Mouse (Mus musculus) megakaryocyte, adult 5-6 weeks (primary cell): ENCODE measurements around the gene St6galnac6. TPM values are rescaled to one million over a fixed set of nuclear protein-coding genes. Genes with fewer than 3 reads are reported as not detected.

ENCODE experiments used
- ATAC-seq: 2 replicates; pipeline ENCODE4 v1.8.0; 2016; ENCODE audit warnings: mild to moderate bottlenecking, inconsistent platforms; ENCODE audit not compliant: poor library complexity, severe bottlenecking
- total RNA-seq, 2 experiments: library from RNA; stranded (forward) in 1 of 2; stranded (reverse) in 1 of 2; fragments of 153-499, 151-499 nt in 1 of 2; fragments of 221-1000, 200-1000 nt in 1 of 2; gene quantifications; 2 replicates each; pipeline versions ENCODE4 v1.2.3 to v1.2.4; 2015 to 2017

Gene St6galnac6
- total RNA-seq, 2 experiments from 2014 or later: 8.6 to 13.3 TPM

GRCm38 (mm10) chr2:32665853-32666252 is 66.3 kb downstream of the St6galnac6 start:
- ATAC-seq: no peak

DNA sequence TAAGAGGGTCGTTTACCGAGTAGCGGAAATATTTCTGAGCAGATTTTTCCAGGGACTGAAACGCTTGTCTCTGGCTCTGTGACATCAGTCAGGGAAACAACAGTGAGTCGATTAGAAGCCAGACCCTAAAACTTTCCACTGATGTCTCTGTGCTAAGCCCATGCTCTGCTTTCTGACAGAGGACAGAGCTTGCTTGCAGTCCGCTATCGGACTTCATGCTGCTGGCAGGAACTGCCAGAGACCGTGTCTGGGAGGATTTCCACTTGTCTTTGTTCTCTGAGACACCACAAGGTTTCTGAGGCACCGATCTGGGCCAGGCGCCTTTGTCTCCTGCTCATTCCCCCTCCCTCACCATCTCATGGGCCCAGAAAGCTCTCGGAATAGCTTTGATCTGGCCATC is 68.3 kb downstream of the St6galnac6 start:
- ATAC-seq: no peak

GRCm38 (mm10) chr2:32668176-32668575 is 68.7 kb downstream of the St6galnac6 start:
- ATAC-seq: no peak

DNA sequence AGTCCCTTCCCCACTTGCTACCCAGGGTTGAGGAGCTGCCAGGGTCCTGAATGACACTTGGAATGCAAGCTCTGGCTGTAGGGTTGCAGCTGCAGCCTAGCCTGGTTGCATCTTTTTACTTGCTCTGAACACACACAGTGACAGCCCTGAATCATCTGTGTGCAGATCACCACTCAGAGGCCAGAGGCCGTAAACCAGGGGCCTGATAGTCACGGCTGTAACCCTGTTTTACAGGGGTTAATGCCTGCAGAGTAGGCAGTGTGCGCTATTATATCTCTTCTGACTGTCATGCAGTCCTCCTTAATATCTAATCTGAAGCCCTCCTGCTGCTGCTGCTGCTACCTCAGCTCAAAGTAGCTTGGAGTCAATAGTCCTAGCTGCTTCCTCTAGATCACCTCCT is 70.4 kb downstream of the St6galnac6 start:
- no peak for ATAC-seq

Other genes starting within 250 kb of the St6galnac6 start
- 56.3 and 67.0 TPM in 2 replicates for gene Ciz1, start 247.4 kb upstream of the St6galnac6 start, total RNA-seq (2015)
- gene Ciz1, start 247.4 kb upstream of the St6galnac6 start, total RNA-seq (2017): 66.2 and 81.0 TPM in 2 replicates
- 0.47 TPM in 1 of 2 replicates, not detected in the other for gene Dnm1, start 246.4 kb upstream of the St6galnac6 start, total RNA-seq (2015)
- gene Dnm1, start 246.4 kb upstream of the St6galnac6 start, total RNA-seq (2017): not detected in 2 replicates
- gene 1110008P14Rik, start 217.8 kb upstream of the St6galnac6 start, total RNA-seq (2015): 30.4 and 38.4 TPM in 2 replicates
- 29.1 and 32.3 TPM in 2 replicates for gene 1110008P14Rik, start 217.8 kb upstream of the St6galnac6 start, total RNA-seq (2017)
- 3,591 and 4,679 TPM in 2 replicates for gene Lcn2, start 211.5 kb upstream of the St6galnac6 start, total RNA-seq (2015)
- 682 and 1,100 TPM in 2 replicates for gene Lcn2, start 211.5 kb upstream of the St6galnac6 start, total RNA-seq (2017)
- 5.0 and 6.7 TPM in 2 replicates for gene Ptges2, start 203.8 kb upstream of the St6galnac6 start, total RNA-seq (2015)
- 7.2 and 8.8 TPM in 2 replicates for gene Ptges2, start 203.8 kb upstream of the St6galnac6 start, total RNA-seq (2017)
- 2.9 and 3.5 TPM in 2 replicates for gene Naif1, start 149.3 kb upstream of the St6galnac6 start, total RNA-seq (2015)
- 3.2 and 3.9 TPM in 2 replicates for gene Naif1, start 149.3 kb upstream of the St6galnac6 start, total RNA-seq (2017)
- 4.6 and 6.9 TPM in 2 replicates for gene Slc25a25, start 148.3 kb upstream of the St6galnac6 start, total RNA-seq (2015)
- gene Slc25a25, start 148.3 kb upstream of the St6galnac6 start, total RNA-seq (2017): 8.4 and 10.7 TPM in 2 replicates
- gene Fam102a, start 64.4 kb upstream of the St6galnac6 start, total RNA-seq (2015): 6.5 and 6.6 TPM in 2 replicates
- 4.6 and 4.8 TPM in 2 replicates for gene Fam102a, start 64.4 kb upstream of the St6galnac6 start, total RNA-seq (2017)
- 82.8 and 91.7 TPM in 2 replicates for gene Dpm2, start 28.9 kb upstream of the St6galnac6 start, total RNA-seq (2015)
- gene Dpm2, start 28.9 kb upstream of the St6galnac6 start, total RNA-seq (2017): 32.0 and 35.3 TPM in 2 replicates
- 0.31 TPM in 1 of 2 replicates, not detected in the other for gene Pip5kl1, start 24.9 kb upstream of the St6galnac6 start, total RNA-seq (2015)
- not detected in 2 replicates for gene Pip5kl1, start 24.9 kb upstream of the St6galnac6 start, total RNA-seq (2017)
- not detected in 2 replicates for gene 9430097D07Rik, start 24.0 kb upstream of the St6galnac6 start, total RNA-seq (2015)
- gene 9430097D07Rik, start 24.0 kb upstream of the St6galnac6 start, total RNA-seq (2017): not detected in 2 replicates
- gene St6galnac4, start 12.6 kb upstream of the St6galnac6 start, total RNA-seq (2015): 5.8 and 9.2 TPM in 2 replicates
- gene St6galnac4, start 12.6 kb upstream of the St6galnac6 start, total RNA-seq (2017): 8.6 and 12.1 TPM in 2 replicates
- gene Ak1, start 22.0 kb downstream of the St6galnac6 start, total RNA-seq (2015): not detected in 2 replicates
- not detected in 2 replicates for gene Ak1, start 22.0 kb downstream of the St6galnac6 start, total RNA-seq (2017)
- 6.3 and 7.9 TPM in 2 replicates for gene Eng, start 46.9 kb downstream of the St6galnac6 start, total RNA-seq (2015)
- 2.0 and 2.2 TPM in 2 replicates for gene Eng, start 46.9 kb downstream of the St6galnac6 start, total RNA-seq (2017)
- 0.91 and 4.6 TPM in 2 replicates for gene Fpgs, start 104.4 kb downstream of the St6galnac6 start, total RNA-seq (2015)
- 2.6 and 3.0 TPM in 2 replicates for gene Fpgs, start 104.4 kb downstream of the St6galnac6 start, total RNA-seq (2017)
- gene Cdk9, start 113.4 kb downstream of the St6galnac6 start, total RNA-seq (2015): 82.1 and 84.4 TPM in 2 replicates
- gene Cdk9, start 113.4 kb downstream of the St6galnac6 start, total RNA-seq (2017): 73.9 and 79.2 TPM in 2 replicates
- 49.8 and 56.2 TPM in 2 replicates for gene Sh2d3c, start 121.3 kb downstream of the St6galnac6 start, total RNA-seq (2015)
- 30.1 and 38.2 TPM in 2 replicates for gene Sh2d3c, start 121.3 kb downstream of the St6galnac6 start, total RNA-seq (2017)
- not detected in 2 replicates for gene 6330409D20Rik, start 141.3 kb downstream of the St6galnac6 start, total RNA-seq (2015)
- gene 6330409D20Rik, start 141.3 kb downstream of the St6galnac6 start, total RNA-seq (2017): not detected in 2 replicates
- 19.0 and 24.2 TPM in 2 replicates for gene Tor2a, start 157.5 kb downstream of the St6galnac6 start, total RNA-seq (2015)
- gene Tor2a, start 157.5 kb downstream of the St6galnac6 start, total RNA-seq (2017): 17.7 and 17.8 TPM in 2 replicates
- not detected in 2 replicates for gene Ttc16, start 175.9 kb downstream of the St6galnac6 start, total RNA-seq (2015)
- gene Ttc16, start 175.9 kb downstream of the St6galnac6 start, total RNA-seq (2017): not detected in 2 replicates
- 0.57 TPM in 1 of 2 replicates, not detected in the other for gene Ptrh1, start 176.1 kb downstream of the St6galnac6 start, total RNA-seq (2015)
- 0.88 and 5.4 TPM in 2 replicates for gene Ptrh1, start 176.1 kb downstream of the St6galnac6 start, total RNA-seq (2017)
- not detected in 2 replicates for gene Cfap157, start 184.7 kb downstream of the St6galnac6 start, total RNA-seq (2015)
- gene Cfap157, start 184.7 kb downstream of the St6galnac6 start, total RNA-seq (2017): not detected in 2 replicates
- 0.09 and 0.30 TPM in 2 replicates for gene Stxbp1, start 247.5 kb downstream of the St6galnac6 start, total RNA-seq (2015)
- gene Stxbp1, start 247.5 kb downstream of the St6galnac6 start, total RNA-seq (2017): 0.48 and 1.3 TPM in 2 replicates